Mouse (Mus musculus) small intestine, adult 2 months (tissue): ENCODE data around the gene Naa25.

ENCODE experiments used
- CTCF ChIP-seq: fragments of 200-500 bp; IDR thresholded peaks from 2 replicates; pipeline ENCODE4 v1.5.1; 2012; ENCODE audit warnings: low read depth, mild to moderate bottlenecking, control low read depth, inconsistent platforms, low read length, moderate library complexity, mixed read lengths; ENCODE audit not compliant: insufficient replicate concordance, insufficient read length; ENCODE audit errors: extremely low read depth
- POLR2A ChIP-seq: fragments of 200-500 bp; IDR thresholded peaks from 2 replicates; pipeline ENCODE4 v1.6.1; 2012; ENCODE audit warnings: low read depth, mild to moderate bottlenecking, control low read depth, inconsistent platforms, low read length, moderate library complexity

GRCm38 (mm10) chr5:121420721-121421120, 23.0 kb downstream of the Naa25 start:
- TF ChIP-seq POLR2A (no peak), CTCF (no peak)
